Mouse (Mus musculus): ENCODE measurements around the gene Wdtc1. TPM values are rescaled to one million over a fixed set of nuclear protein-coding genes. Genes with fewer than 3 reads are reported as not detected.

The Wdtc1 gene
- polyA plus RNA-seq (2014; fragmentation: Illumina TruSeq; extraction: RNeasy Lipid Tissue Mini Kit (QIAGEN cat#74804); ENCODE audit: low read depth, low replicate concordance), result 28.1 TPM

GRCm38 (mm10) chr4:133353367-133354365, at the start of gene Wdtc1:
TSS of gene Wdtc1 (minus strand) at chr4:133353481.

DNA sequence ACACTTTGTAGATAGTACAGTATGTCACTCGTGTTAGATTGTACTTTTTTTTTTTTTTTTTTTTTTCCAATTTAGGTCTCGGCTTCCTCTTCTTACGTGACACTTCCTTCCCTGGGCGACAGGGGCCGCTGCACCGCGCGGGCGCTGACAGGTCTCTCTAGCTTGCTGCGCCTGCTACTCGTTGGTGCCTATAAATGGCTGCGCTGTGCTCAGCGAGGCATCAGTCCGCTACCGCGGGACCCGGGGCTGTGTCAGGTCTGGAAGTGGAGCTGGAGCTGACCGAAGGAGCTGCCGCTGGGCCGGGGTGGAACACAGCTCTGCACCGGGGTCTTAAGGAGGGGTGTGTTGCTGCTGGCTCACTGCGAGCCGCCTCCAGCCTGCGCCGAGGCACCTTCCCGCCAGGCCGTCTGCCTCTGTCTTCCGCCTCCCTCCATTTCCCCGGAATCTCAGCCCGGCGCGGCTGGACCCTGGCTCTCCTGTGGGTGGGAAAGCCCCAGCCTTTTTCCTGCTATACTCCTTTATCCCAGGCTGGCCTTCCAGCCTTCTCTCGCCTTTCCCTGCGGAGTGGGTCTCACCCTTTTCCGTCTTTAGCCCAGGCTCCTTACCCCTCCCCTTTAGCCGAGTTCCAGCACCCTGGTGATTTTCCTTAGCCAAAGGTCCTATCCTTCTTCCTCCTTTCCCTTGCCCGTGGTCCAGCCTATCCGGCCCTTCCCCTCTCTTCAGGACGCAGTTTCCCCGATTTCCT, 16.4 kb upstream of the Wdtc1 start, which contains the start of gene Slc9a1:
Slc9a1 (plus strand) TSS at position 154 of the 745 bp plus-strand sequence.

DNA sequence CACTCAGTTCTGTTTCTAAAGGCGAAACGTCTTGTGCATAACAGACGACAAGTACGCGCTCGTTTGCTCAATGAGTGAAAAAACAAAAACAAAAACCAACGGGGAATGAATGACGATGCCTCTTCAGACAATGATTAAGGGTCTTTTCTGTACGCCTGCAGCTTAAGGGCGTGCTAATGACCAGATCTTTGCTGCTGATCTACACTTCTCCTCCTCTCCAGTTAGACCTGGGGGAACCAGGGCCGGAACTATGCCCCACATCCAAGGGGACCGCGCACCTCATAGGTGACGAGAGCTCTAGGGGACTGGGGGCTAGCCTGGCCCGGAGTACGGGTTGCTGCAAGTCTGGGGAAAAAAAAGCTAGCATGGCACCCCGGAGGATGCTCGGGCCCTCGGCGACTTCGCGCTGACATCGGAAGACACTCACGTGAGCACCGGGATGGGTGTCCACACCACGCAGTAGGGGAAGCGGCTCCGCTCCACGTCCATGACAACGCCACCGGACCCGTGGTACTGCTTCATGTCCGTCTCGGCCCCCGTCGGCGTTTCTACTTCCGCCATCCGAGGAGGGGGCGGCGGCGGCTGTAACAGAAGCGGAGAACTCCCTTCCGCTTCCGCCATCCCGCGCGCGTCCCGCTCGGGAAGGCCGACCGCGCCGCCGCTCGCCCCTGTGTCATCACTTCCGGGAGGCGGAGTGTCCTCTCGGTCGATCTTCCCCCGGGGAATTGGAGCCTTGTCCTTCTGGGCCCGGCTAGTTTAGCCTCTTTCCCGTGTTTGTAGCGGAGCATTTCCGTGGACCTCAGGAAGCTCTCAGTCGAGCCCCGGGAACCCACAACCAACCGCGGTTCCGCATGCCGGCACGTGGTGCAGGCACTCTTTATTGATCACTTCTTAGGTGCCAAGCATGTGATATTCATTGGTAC, 75.9 kb downstream of the Wdtc1 start, which contains the start of gene Tmem222:
Tmem222 (minus strand) TSS at position 689 of the 923 bp plus-strand sequence.

DNA sequence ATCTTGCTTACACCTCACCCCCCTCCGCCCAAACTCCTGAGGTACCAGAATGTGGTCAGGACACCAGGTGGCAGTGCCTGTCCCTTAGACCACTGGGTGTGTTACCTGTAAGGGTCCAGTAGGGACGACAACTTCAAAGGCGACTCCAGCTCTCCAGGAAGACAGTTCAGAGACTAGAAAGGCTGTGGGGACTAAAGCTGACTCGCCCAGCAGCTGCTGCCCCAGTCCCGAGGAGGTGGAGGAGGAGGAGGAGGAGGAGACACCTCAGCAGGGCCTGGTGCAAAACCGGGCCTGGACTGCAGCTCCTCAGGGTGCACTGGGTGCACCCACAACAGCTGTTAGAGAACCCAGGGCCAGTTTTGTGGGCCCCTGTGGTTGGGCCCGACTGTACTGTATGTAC, 90.4 kb downstream of the Wdtc1 start, which contains the start of gene Sytl1:
Sytl1 (minus strand) TSS at position 232 of the 400 bp plus-strand sequence.

Other genes with a start within 250 kb of the Wdtc1 start
- 42.6 TPM for gene Wasf2, start 223.0 kb downstream of the Wdtc1 start, polyA plus RNA-seq (2014; fragmentation: Illumina TruSeq; extraction: RNeasy Lipid Tissue Mini Kit (QIAGEN cat#74804); ENCODE audit: low read depth, low replicate concordance)
- 6.5 TPM for gene Cd164l2, start 141.3 kb downstream of the Wdtc1 start, polyA plus RNA-seq (2014; fragmentation: Illumina TruSeq; extraction: RNeasy Lipid Tissue Mini Kit (QIAGEN cat#74804); ENCODE audit: low read depth, low replicate concordance)
- not detected for gene Gpr3, start 140.9 kb downstream of the Wdtc1 start, polyA plus RNA-seq (2014; fragmentation: Illumina TruSeq; extraction: RNeasy Lipid Tissue Mini Kit (QIAGEN cat#74804); ENCODE audit: low read depth, low replicate concordance)
- 35.1 TPM for gene Map3k6, start 112.7 kb downstream of the Wdtc1 start, polyA plus RNA-seq (2014; fragmentation: Illumina TruSeq; extraction: RNeasy Lipid Tissue Mini Kit (QIAGEN cat#74804); ENCODE audit: low read depth, low replicate concordance)
- 12.8 TPM for gene Sytl1, start 90.4 kb downstream of the Wdtc1 start, polyA plus RNA-seq (2014; fragmentation: Illumina TruSeq; extraction: RNeasy Lipid Tissue Mini Kit (QIAGEN cat#74804); ENCODE audit: low read depth, low replicate concordance)
- gene Tmem222, start 75.7 kb downstream of the Wdtc1 start, polyA plus RNA-seq (2014; fragmentation: Illumina TruSeq; extraction: RNeasy Lipid Tissue Mini Kit (QIAGEN cat#74804); ENCODE audit: low read depth, low replicate concordance), result 67.4 TPM
- gene Slc9a1, start 16.2 kb upstream of the Wdtc1 start, polyA plus RNA-seq (2014; fragmentation: Illumina TruSeq; extraction: RNeasy Lipid Tissue Mini Kit (QIAGEN cat#74804); ENCODE audit: low read depth, low replicate concordance), result 31.5 TPM
- gene Tent5b, start 126.7 kb upstream of the Wdtc1 start, polyA plus RNA-seq (2014; fragmentation: Illumina TruSeq; extraction: RNeasy Lipid Tissue Mini Kit (QIAGEN cat#74804); ENCODE audit: low read depth, low replicate concordance), result 4.6 TPM
- 8.3 TPM for gene Trnp1, start 145.1 kb upstream of the Wdtc1 start, polyA plus RNA-seq (2014; fragmentation: Illumina TruSeq; extraction: RNeasy Lipid Tissue Mini Kit (QIAGEN cat#74804); ENCODE audit: low read depth, low replicate concordance)
- 23.6 TPM for gene Kdf1, start 165.5 kb upstream of the Wdtc1 start, polyA plus RNA-seq (2014; fragmentation: Illumina TruSeq; extraction: RNeasy Lipid Tissue Mini Kit (QIAGEN cat#74804); ENCODE audit: low read depth, low replicate concordance)
- 106 TPM for gene Nudc, start 192.5 kb upstream of the Wdtc1 start, polyA plus RNA-seq (2014; fragmentation: Illumina TruSeq; extraction: RNeasy Lipid Tissue Mini Kit (QIAGEN cat#74804); ENCODE audit: low read depth, low replicate concordance)
- 0.29 TPM for gene Nr0b2, start 199.9 kb upstream of the Wdtc1 start, polyA plus RNA-seq (2014; fragmentation: Illumina TruSeq; extraction: RNeasy Lipid Tissue Mini Kit (QIAGEN cat#74804); ENCODE audit: low read depth, low replicate concordance)
- 4.5 TPM for gene Gpatch3, start 221.3 kb upstream of the Wdtc1 start, polyA plus RNA-seq (2014; fragmentation: Illumina TruSeq; extraction: RNeasy Lipid Tissue Mini Kit (QIAGEN cat#74804); ENCODE audit: low read depth, low replicate concordance)
- gene Gpn2, start 230.9 kb upstream of the Wdtc1 start, polyA plus RNA-seq (2014; fragmentation: Illumina TruSeq; extraction: RNeasy Lipid Tissue Mini Kit (QIAGEN cat#74804); ENCODE audit: low read depth, low replicate concordance), result 14.8 TPM
- 24.1 TPM for gene Sfn, start 248.7 kb upstream of the Wdtc1 start, polyA plus RNA-seq (2014; fragmentation: Illumina TruSeq; extraction: RNeasy Lipid Tissue Mini Kit (QIAGEN cat#74804); ENCODE audit: low read depth, low replicate concordance)